10 mouse cellular contexts compared by ENCODE assay signal in the genomic region with DNA sequence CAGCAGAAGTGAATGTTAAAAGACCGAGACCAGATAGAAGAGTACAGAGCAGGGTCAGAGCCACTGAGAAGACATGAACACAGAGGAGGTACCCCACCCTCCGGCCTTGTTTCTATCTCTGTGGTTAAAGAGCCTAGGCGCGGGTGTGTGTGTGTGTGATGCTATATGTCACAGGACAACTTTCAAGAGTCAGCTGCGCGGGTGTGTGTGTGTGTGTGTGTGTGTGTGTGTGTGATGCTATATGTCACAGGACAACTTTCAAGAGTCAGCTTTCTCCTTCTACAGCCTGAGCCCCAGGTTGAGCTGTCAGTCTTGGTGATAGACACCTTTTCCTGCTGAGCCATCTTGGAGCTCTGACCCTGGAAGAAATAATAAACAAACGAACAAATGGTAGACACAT. TPM values are rescaled to one million over a fixed set of nuclear protein-coding genes. Genes with fewer than 3 reads are reported as not detected.
A peak's percentile ranks its signal among the peaks of the same experiment; 100 is the strongest.
DNase-seq lines count a peak whose midpoint lies in the region; ATAC-seq and TF ChIP-seq lines count a peak whose summit lies in the region.
"Had no signal": no experiment of that assay in that cellular context is flagged by ENCODE, and none has a peak within 500 bp of the region (broad histone marks: within the 10 kb centered on the region; RNA-seq: fewer than 3 reads in every experiment).

No protein-coding gene starts in this region.

- 0 out of 2 replicates have a peak overlapping the region, but pooled peaks have one; percentile 100 for H3K27ac ChIP-seq in hindbrain, embryonic 14.5 days
- no peak overlapping the region; the same call in 1 of the 2 replicates for H3K27ac ChIP-seq in hindbrain, embryonic 12.5 days
- H3K27ac ChIP-seq in ES-Bruce4 (ENCODE audit: insufficient read depth, low read length), result peak overlapping the region; percentile 46
- H3K27ac ChIP-seq in hindbrain, embryonic 15.5 days (replicated peaks), result 0 out of 2 replicates have a peak overlapping the region, but pooled peaks have one; percentile 99
- 0 out of 2 replicates have a peak overlapping the region, but pooled peaks have one; percentile 99 for H3K27ac ChIP-seq in neural tube, embryonic 15.5 days (replicated peaks)
- H3K27ac ChIP-seq: macrophage had no signal

- ATAC-seq in hindbrain, embryonic 14.5 days (ENCODE audit: low FRiP score), result no peak
- ATAC-seq in hindbrain, embryonic 12.5 days (ENCODE audit: low FRiP score), result no peak
- no peak for ATAC-seq in hindbrain, embryonic 15.5 days (ENCODE audit: low FRiP score, low read depth)
- ATAC-seq in neural tube, embryonic 15.5 days (ENCODE audit: low FRiP score), result no peak

- no peak for DNase-seq in hindbrain, embryonic 14.5 days (ENCODE audit: low spot score)
- DNase-seq in urinary bladder, postnatal 10 days (ENCODE audit: low spot score), result no peak
- DNase-seq in layer of hippocampus, adult 9-10 months (ENCODE audit: low spot score), result no peak
- DNase-seq in right cerebral cortex, adult 18-20 months, result no peak
- DNase-seq: kidney, adult 9 months had no signal

- no peak overlapping the region for H3K4me2 ChIP-seq in hindbrain, embryonic 14.5 days (replicated peaks)
- H3K4me2 ChIP-seq in hindbrain, embryonic 12.5 days (replicated peaks), result no peak overlapping the region
- no peak overlapping the region for H3K4me2 ChIP-seq in hindbrain, embryonic 15.5 days
- H3K4me2 ChIP-seq in neural tube, embryonic 15.5 days, result no peak overlapping the region

- no peak for TF ChIP-seq EP300 in ES-Bruce4 (IDR thresholded peaks at IDR 0.05; ENCODE audit: insufficient read depth, low read depth, low read length)

- H3K9ac ChIP-seq in hindbrain, embryonic 14.5 days, result no peak overlapping the region
- no peak overlapping the region for H3K9ac ChIP-seq in hindbrain, embryonic 12.5 days
- H3K9ac ChIP-seq in ES-Bruce4 (ENCODE audit: low read depth, poor library complexity, severe bottlenecking), result peak overlapping the region; percentile 39
- no peak overlapping the region for H3K9ac ChIP-seq in hindbrain, embryonic 15.5 days
- no peak overlapping the region for H3K9ac ChIP-seq in neural tube, embryonic 15.5 days (replicated peaks)

- H3K36me3 ChIP-seq in hindbrain, embryonic 14.5 days (replicated peaks; ENCODE audit: control insufficient read depth, insufficient read depth), result no peaks in the 10 kb centered on the region
- no peaks in the 10 kb centered on the region for H3K36me3 ChIP-seq in hindbrain, embryonic 12.5 days
- no peaks in the 10 kb centered on the region for H3K36me3 ChIP-seq in ES-Bruce4 (ENCODE audit: control insufficient read depth, insufficient read depth, low read length, poor library complexity, severe bottlenecking)
- no peaks in the 10 kb centered on the region for H3K36me3 ChIP-seq in hindbrain, embryonic 15.5 days
- no peaks in the 10 kb centered on the region for H3K36me3 ChIP-seq in neural tube, embryonic 15.5 days

- no peaks in the 10 kb centered on the region for H3K9me3 ChIP-seq in hindbrain, embryonic 14.5 days (ENCODE audit: control insufficient read depth, low read length)
- no peaks in the 10 kb centered on the region for H3K9me3 ChIP-seq in hindbrain, embryonic 12.5 days (replicated peaks)
- no peaks in the 10 kb centered on the region for H3K9me3 ChIP-seq in ES-Bruce4 (replicated peaks; ENCODE audit: control insufficient read depth, insufficient read depth, low read length, poor library complexity, severe bottlenecking)
- no peaks in the 10 kb centered on the region for H3K9me3 ChIP-seq in hindbrain, embryonic 15.5 days
- no peaks in the 10 kb centered on the region for H3K9me3 ChIP-seq in neural tube, embryonic 15.5 days (replicated peaks)

- TF ChIP-seq CTCF in ES-Bruce4 (IDR thresholded peaks at IDR 0.05; ENCODE audit: low read depth, low read length), result no peak

- TF ChIP-seq POLR2A in ES-Bruce4 (IDR thresholded peaks at IDR 0.05; ENCODE audit: insufficient read depth, low read length), result no peak

- H3K4me3 ChIP-seq in hindbrain, embryonic 14.5 days (replicated peaks; ENCODE audit: low read length), result no peak overlapping the region
- H3K4me3 ChIP-seq in hindbrain, embryonic 12.5 days, result no peak overlapping the region
- no peak overlapping the region for H3K4me3 ChIP-seq in ES-Bruce4 (ENCODE audit: low read depth, low read length)
- H3K4me3 ChIP-seq in hindbrain, embryonic 15.5 days, result no peak overlapping the region
- H3K4me3 ChIP-seq in neural tube, embryonic 15.5 days (replicated peaks), result no peak overlapping the region

- peaks cover 38% of the 10 kb centered on the region for H3K4me1 ChIP-seq in hindbrain, embryonic 14.5 days (replicated peaks; ENCODE audit: control insufficient read depth, insufficient read depth, low read length)
- peaks cover 53% of the 10 kb centered on the region for H3K4me1 ChIP-seq in hindbrain, embryonic 12.5 days
- H3K4me1 ChIP-seq in ES-Bruce4 (ENCODE audit: control insufficient read depth, insufficient read depth, low read length), result peaks cover 2% of the 10 kb centered on the region
- peaks cover 44% of the 10 kb centered on the region for H3K4me1 ChIP-seq in hindbrain, embryonic 15.5 days (replicated peaks)
- H3K4me1 ChIP-seq in neural tube, embryonic 15.5 days, result peaks cover 50% of the 10 kb centered on the region

- H3K27me3 ChIP-seq in hindbrain, embryonic 14.5 days (ENCODE audit: control insufficient read depth, insufficient read depth, low read length), result no peaks in the 10 kb centered on the region
- H3K27me3 ChIP-seq in hindbrain, embryonic 12.5 days, result no peaks in the 10 kb centered on the region
- no peaks in the 10 kb centered on the region for H3K27me3 ChIP-seq in ES-Bruce4 (ENCODE audit: control insufficient read depth, insufficient read depth, low read length, poor library complexity, severe bottlenecking)
- H3K27me3 ChIP-seq in hindbrain, embryonic 15.5 days, result no peaks in the 10 kb centered on the region
- H3K27me3 ChIP-seq in neural tube, embryonic 15.5 days (replicated peaks), result no peaks in the 10 kb centered on the region

- 68% methylated on average over 7 of the region's 7 CpGs for WGBS in hindbrain, embryonic 14.5 days
- whole genome bisulfite sequencing in hindbrain, embryonic 12.5 days, result 59% methylated on average over 7 of the region's 7 CpGs
- WGBS in hindbrain, embryonic 15.5 days, result 68% methylated on average over 7 of the region's 7 CpGs
- WGBS in neural tube, embryonic 15.5 days, result 66% methylated on average over 7 of the region's 7 CpGs

RNA-seq across cellular contexts. Expression of a gene that starts 37.1 kb away (rescaled TPM):
- 2.0 and 2.1 TPM in 2 replicates for polyA plus RNA-seq in hindbrain, embryonic 14.5 days (2014; fragmentation: Nextera tagmentation; extraction: Ambion mirVana)
- polyA plus RNA-seq in hindbrain, embryonic 12.5 days (2016; fragmentation: Nextera tagmentation; extraction: Ambion mirVana), result 2.4 TPM in 2 replicates
- 3.8 and 4.7 TPM in 2 replicates for polyA plus RNA-seq in ES-Bruce4 (2011; ENCODE audit: insufficient read depth, insufficient read length, low read depth, missing spikeins)
- 2.1 and 2.4 TPM in 2 replicates for polyA plus RNA-seq in hindbrain, embryonic 15.5 days (2015; fragmentation: Nextera tagmentation; extraction: Ambion mirVana)
- polyA plus RNA-seq in neural tube, embryonic 15.5 days (2015; fragmentation: Nextera tagmentation; extraction: Ambion mirVana), result 2.4 and 3.1 TPM in 2 replicates
